Mouse (Mus musculus) T-helper 2 cell (primary cell): ENCODE measurements around the gene Arhgap19.

Experiments used
- in situ Hi-C: fragments of 300-600 bp; cut with MboI, MseI; formaldehyde crosslinking; loops from one replicate; pipeline ENCODE4 v1.15.1; 2025; ENCODE audit warnings: high pct_unique_total_duplicates

The Arhgap19 gene

GRCm38 (mm10) chr19:41831718-41832391, 30.0 kb upstream of the Arhgap19 start:
- in situ Hi-C loops: no loop called here

GRCm38 (mm10) chr19:41831101-41831570, 29.3 kb upstream of the Arhgap19 start:
- in situ Hi-C loops: no loop called here

GRCm38 (mm10) chr19:41830106-41831031, 28.5 kb upstream of the Arhgap19 start:
- in situ Hi-C loops: no loop called here

GRCm38 (mm10) chr19:41829381-41830105, 27.7 kb upstream of the Arhgap19 start, which contains the start of gene Frat1:
Frat1 (plus strand) TSS chr19:41829970.
- in situ Hi-C loops: no loop called here

GRCm38 (mm10) chr19:41828941-41829340, 27.1 kb upstream of the Arhgap19 start:
- in situ Hi-C loops: no loop called here

GRCm38 (mm10) chr19:41826529-41826928, 24.7 kb upstream of the Arhgap19 start:
- in situ Hi-C loops: no loop called here

GRCm38 (mm10) chr19:41824950-41825349, 23.1 kb upstream of the Arhgap19 start:
- in situ Hi-C loops: no loop called here

- in situ Hi-C loops: no loop called here
Measured at GRCm38 (mm10) chr19:41822589-41822988, 20.7 kb upstream of the Arhgap19 start.

GRCm38 (mm10) chr19:41821436-41821835, 19.6 kb upstream of the Arhgap19 start:
- in situ Hi-C loops: no loop called here

- in situ Hi-C loops: no loop called here
Measured at GRCm38 (mm10) chr19:41818749-41819148, 16.9 kb upstream of the Arhgap19 start.

GRCm38 (mm10) chr19:41817325-41817724, 15.5 kb upstream of the Arhgap19 start:
- in situ Hi-C loops: no loop called here

- in situ Hi-C loops: no loop called here
Measured at GRCm38 (mm10) chr19:41816915-41817314, 15.1 kb upstream of the Arhgap19 start.

GRCm38 (mm10) chr19:41816410-41816809, 14.6 kb upstream of the Arhgap19 start:
- in situ Hi-C loops: no loop called here

GRCm38 (mm10) chr19:41813374-41813773, 11.5 kb upstream of the Arhgap19 start:
- in situ Hi-C loops: no loop called here

GRCm38 (mm10) chr19:41812525-41812924, 10.7 kb upstream of the Arhgap19 start:
- in situ Hi-C loops: no loop called here

GRCm38 (mm10) chr19:41810074-41810473, 8.2 kb upstream of the Arhgap19 start:
- in situ Hi-C loops: no loop called here

- in situ Hi-C loops: loop anchor here (5.0 kb wide), 1 partner anchor 79 kb away; no protein-coding TSS in a partner anchor
Measured at GRCm38 (mm10) chr19:41808104-41808634, 6.3 kb upstream of the Arhgap19 start.

- in situ Hi-C loops: loop anchor here (5.0 kb wide), 1 partner anchor 80 kb away; no protein-coding TSS in a partner anchor
Measured at GRCm38 (mm10) chr19:41807497-41807896, 5.7 kb upstream of the Arhgap19 start.

- in situ Hi-C loops: loop anchor here (5.0 kb wide), 1 partner anchor 81 kb away; no protein-coding TSS in a partner anchor
Measured at GRCm38 (mm10) chr19:41805831-41806230, 4.0 kb upstream of the Arhgap19 start.

GRCm38 (mm10) chr19:41803322-41803721, 1.5 kb upstream of the Arhgap19 start:
- in situ Hi-C loops: no loop called here

GRCm38 (mm10) chr19:41800986-41801741, 683 bp downstream of the Arhgap19 start:
- in situ Hi-C loops: no loop called here
